Mouse (Mus musculus) ES-E14 (cell line): Measurements from ENCODE around the gene Gsap. TPM values are rescaled to one million over a fixed set of nuclear protein-coding genes. Genes with fewer than 3 reads are reported as not detected.

Experiments
- DNase-seq: peaks from one replicate; pipeline ENCODE4 v3.0.0-alpha.2; 2013; ENCODE audit warnings: low read depth, low spot score
- H3K27ac ChIP-seq: 2 replicates; pipeline ENCODE4 v1.5.1; 2012; ENCODE audit warnings: low read depth, mild to moderate bottlenecking, low read length, moderate library complexity, mixed read lengths; ENCODE audit not compliant: poor library complexity, insufficient read depth, severe bottlenecking
- H3K36me3 ChIP-seq: 2 replicates; pipeline ENCODE4 v1.6.1; 2012; ENCODE audit warnings: mild to moderate bottlenecking, low read length, moderate library complexity, mixed read lengths; ENCODE audit not compliant: control insufficient read depth, poor library complexity, insufficient read depth, severe bottlenecking
- H3K4me1 ChIP-seq, 2 experiments: fragments of 150-350 bp in 1 of 2; sonication (generic) in 1 of 2; 2 replicates each; pipeline ENCODE4 v1.6.1; 2012; ENCODE audit warnings: low read length in 2 of 2, mild to moderate bottlenecking in 1 of 2, mixed read lengths in 1 of 2; ENCODE audit not compliant: control insufficient read depth in 2 of 2, insufficient read depth in 2 of 2, poor library complexity in 1 of 2
- H3K4me3 ChIP-seq, 2 experiments: fragments of 150-350 bp in 1 of 2; sonication (generic) in 1 of 2; 2 replicates each; pipeline ENCODE4 v1.5.1; 2012; ENCODE audit warnings: low read length in 2 of 2, low read depth in 1 of 2, mild to moderate bottlenecking in 1 of 2, mixed read lengths in 1 of 2; ENCODE audit not compliant: insufficient read depth in 1 of 2, poor library complexity in 1 of 2, severe bottlenecking in 1 of 2
- H3K9ac ChIP-seq: 2 replicates; pipeline ENCODE4 v1.6.1; 2012; ENCODE audit warnings: low read depth, mild to moderate bottlenecking, low read length, mixed read lengths; ENCODE audit not compliant: poor library complexity, insufficient read depth, severe bottlenecking
- H3K9me3 ChIP-seq: fragments of 150-350 bp; sonication (generic); 2 replicates; pipeline ENCODE4 v1.6.1; 2012; ENCODE audit warnings: low read depth, mild to moderate bottlenecking, low read length; ENCODE audit not compliant: control insufficient read depth, insufficient read depth
- CHD2 ChIP-seq: IDR thresholded peaks from 2 replicates; pipeline ENCODE4 v1.6.1; 2014; ENCODE audit warnings: mild to moderate bottlenecking, low read depth, low read length, inconsistent platforms
- HCFC1 ChIP-seq: IDR thresholded peaks from 2 replicates; pipeline ENCODE4 v1.6.1; 2012; ENCODE audit warnings: low read length, inconsistent platforms, borderline replicate concordance; ENCODE audit not compliant: insufficient read depth
- MAFK ChIP-seq: IDR thresholded peaks from 2 replicates; pipeline ENCODE4 v1.6.1; 2014; ENCODE audit warnings: mild to moderate bottlenecking, low read depth, low read length, inconsistent platforms; ENCODE audit not compliant: insufficient read depth
- ZC3H11A ChIP-seq: IDR thresholded peaks from 2 replicates; pipeline ENCODE4 v1.6.1; 2012; ENCODE audit warnings: low read depth, mild to moderate bottlenecking, inconsistent platforms, low read length, borderline replicate concordance
- ZNF384 ChIP-seq: IDR thresholded peaks from 2 replicates; pipeline ENCODE4 v1.6.1; 2012; ENCODE audit warnings: low read depth, low read length, inconsistent platforms
- in situ Hi-C, 2 experiments: fragments of 600-800 bp; cut with MboI; formaldehyde crosslinking; loops; one replicate each; pipeline ENCODE4 v1.15.1; 2025; ENCODE audit warnings: low sequenced_read_pairs in 2 of 2, inconsistent platforms in 1 of 2; ENCODE audit not compliant: unreplicated experiment in 2 of 2
- total RNA-seq: library from RNA; depleted of rRNA; stranded (reverse); fragments of 300-350 nt; gene quantifications from 2 replicates; pipeline ENCODE4 v1.2.3, GENCODE M21; 2012

Gsap gene
- total RNA-seq, 1 experiment: 4.2 TPM

DNA sequence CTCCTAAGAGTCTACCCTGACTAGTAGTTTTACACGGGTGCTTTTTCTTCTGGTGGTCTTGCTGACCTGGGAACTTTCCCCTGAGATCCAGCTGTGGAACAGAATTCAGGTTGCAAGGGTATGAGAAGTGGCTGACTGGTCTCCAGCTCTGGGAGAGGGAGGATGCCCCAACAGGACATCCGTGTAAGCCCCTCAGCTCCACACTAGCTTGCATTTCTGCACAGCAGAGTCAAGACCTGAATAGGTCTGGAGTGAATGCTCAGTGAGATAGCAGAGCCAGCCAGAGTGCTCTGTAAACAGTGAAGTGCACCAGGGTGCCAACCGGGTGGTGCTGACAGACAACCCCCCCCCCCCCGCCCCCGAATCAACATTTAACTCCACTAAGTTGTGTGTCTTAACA, 44.4 kb upstream of the Gsap start:
- H3K27ac ChIP-seq: no peak overlapping the region
- peaks cover 0 to 2% of the 10 kb centered on the region in 2 experiments; a peak in 1 of 4 replicates for H3K4me1 ChIP-seq
- no peak overlapping the region for H3K9ac ChIP-seq
- no peak for DNase-seq
- H3K36me3 ChIP-seq: no peaks in the 10 kb centered on the region
- no peak overlapping the region for H3K4me3 ChIP-seq
- no peaks in the 10 kb centered on the region for H3K9me3 ChIP-seq
- in situ Hi-C loops: no loop called here
- no peak for TF ChIP-seq CHD2

- no peaks in the 10 kb centered on the region for H3K9me3 ChIP-seq
- H3K4me3 ChIP-seq: no peak overlapping the region
- no peaks in the 10 kb centered on the region for H3K36me3 ChIP-seq
- TF ChIP-seq ZC3H11A (no peak), ZNF384 (no peak), CHD2 (no peak), HCFC1 (no peak), MAFK (no peak)
- DNase-seq: no peak
- no peak overlapping the region for H3K9ac ChIP-seq
- peaks cover 0 to 2% of the 10 kb centered on the region in 2 experiments; a peak in 1 of 4 replicates for H3K4me1 ChIP-seq
- no peak overlapping the region for H3K27ac ChIP-seq
- in situ Hi-C loops: no loop called here
Measured at GRCm38 (mm10) chr5:21143032-21143431, 43.0 kb upstream of the Gsap start.

- no peak for DNase-seq
- TF ChIP-seq HCFC1 (no peak), MAFK (no peak), ZC3H11A (no peak), CHD2 (no peak), ZNF384 (no peak)
- in situ Hi-C loops: no loop called here
- H3K9ac ChIP-seq: no peak overlapping the region
- no peaks in the 10 kb centered on the region for H3K36me3 ChIP-seq
- H3K27ac ChIP-seq: no peak overlapping the region
- H3K9me3 ChIP-seq: no peaks in the 10 kb centered on the region
- no peak overlapping the region for H3K4me3 ChIP-seq
- H3K4me1 ChIP-seq: peaks cover 0 to under 1% of the 10 kb centered on the region in 2 experiments; a peak in 1 of 4 replicates
Measured at GRCm38 (mm10) chr5:21144506-21145169, 41.4 kb upstream of the Gsap start.

DNA sequence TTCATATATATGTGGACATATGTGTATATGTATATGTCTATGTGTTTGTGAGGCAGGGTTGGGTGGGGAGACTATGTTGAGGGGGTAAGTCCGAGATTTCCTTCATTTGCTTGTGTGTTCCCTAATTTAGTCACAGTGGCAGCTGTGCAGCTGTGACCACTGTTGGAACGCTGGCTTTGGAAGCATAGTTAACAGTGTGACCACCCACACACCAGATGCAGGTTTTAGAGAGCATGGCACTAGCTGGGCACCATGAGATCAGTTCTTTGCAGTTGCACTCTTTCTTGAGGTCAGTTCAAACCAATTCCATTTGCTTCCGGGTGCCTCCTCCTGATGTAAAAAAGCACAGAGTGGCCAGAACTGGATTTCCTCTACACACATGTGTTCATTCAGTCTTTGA, 37.7 kb upstream of the Gsap start:
- no peaks in the 10 kb centered on the region for H3K9me3 ChIP-seq
- H3K36me3 ChIP-seq: no peaks in the 10 kb centered on the region
- no peaks in the 10 kb centered on the region for H3K4me1 ChIP-seq
- no peak for DNase-seq
- no peak overlapping the region for H3K9ac ChIP-seq
- no peak for TF ChIP-seq ZNF384
- TF ChIP-seq ZC3H11A: no peak
- TF ChIP-seq HCFC1: no peak
- TF ChIP-seq MAFK: no peak
- TF ChIP-seq CHD2: no peak
- in situ Hi-C loops: no loop called here
- H3K27ac ChIP-seq: no peak overlapping the region
- H3K4me3 ChIP-seq: no peak overlapping the region

DNA sequence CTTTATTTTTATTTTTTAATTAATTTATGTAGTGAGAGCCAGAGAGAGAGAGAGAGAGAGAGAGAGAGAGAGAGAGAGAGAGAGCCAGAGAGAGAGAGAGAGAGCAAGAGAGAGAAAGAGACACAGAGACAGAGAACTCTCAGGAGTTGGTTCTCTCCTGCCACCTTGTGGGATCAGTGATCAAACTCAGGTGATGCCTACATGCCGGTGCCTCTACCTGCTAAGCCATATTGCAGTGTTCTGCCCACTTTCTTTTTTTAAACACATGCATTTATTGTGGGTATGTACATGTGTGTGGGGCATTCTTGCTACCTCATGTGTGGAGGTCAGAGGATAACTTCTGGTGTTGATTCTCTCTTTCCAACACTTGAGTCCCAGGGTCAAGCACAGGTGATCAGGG, 32.4 kb upstream of the Gsap start:
- H3K9me3 ChIP-seq: no peaks in the 10 kb centered on the region
- no peak overlapping the region for H3K4me3 ChIP-seq
- no peak for TF ChIP-seq CHD2
- TF ChIP-seq HCFC1: no peak
- TF ChIP-seq ZNF384: no peak
- no peak for TF ChIP-seq ZC3H11A
- no peak for TF ChIP-seq MAFK
- no peak overlapping the region for H3K9ac ChIP-seq
- no peaks in the 10 kb centered on the region for H3K36me3 ChIP-seq
- in situ Hi-C loops: no loop called here
- H3K4me1 ChIP-seq: no peaks in the 10 kb centered on the region
- H3K27ac ChIP-seq: no peak overlapping the region
- no peak for DNase-seq
